Mouse (Mus musculus) G1E (cell line): ENCODE data around the gene Ankrd55.

Source experiments
- CTCF ChIP-seq: IDR thresholded peaks from 2 replicates; pipeline ENCODE4 v1.5.1; 2012; ENCODE audit warnings: low read depth, low read length, inconsistent platforms, mixed read lengths
- GATA1 ChIP-seq: IDR thresholded peaks from 2 replicates; pipeline ENCODE4 v1.6.1; 2012; ENCODE audit warnings: borderline replicate concordance, low read length, inconsistent platforms, mixed read lengths
- GATA2 ChIP-seq: IDR thresholded peaks from 2 replicates; pipeline ENCODE4 v1.6.1; 2012; ENCODE audit warnings: low read depth, low read length, inconsistent platforms, borderline replicate concordance
- POLR2AphosphoS5 ChIP-seq: IDR thresholded peaks from 2 replicates; pipeline ENCODE4 v1.6.1; 2012; ENCODE audit warnings: low read depth, low read length, inconsistent platforms; ENCODE audit not compliant: insufficient replicate concordance
- TAL1 ChIP-seq: conservative IDR thresholded peaks from 2 replicates; pipeline ENCODE4 v1.6.1; 2012; ENCODE audit warnings: low read depth, low read length, inconsistent platforms, mixed read lengths

- TF ChIP-seq CTCF (no peak), TAL1 (no peak), GATA1 (no peak), POLR2AphosphoS5 (no peak), GATA2 (no peak)
Observed at GRCm38 (mm10) chr13:112303429-112303828, 15.2 kb downstream of the Ankrd55 start.
